Mouse (Mus musculus) liver, embryonic 13.5 days (tissue): ENCODE measurements at regions not wholly inside any gene's neighbourhood (a gene's known extent, or its start where the extent isn't known, plus 50 kb on each side); places are given as distances from the start of the nearest gene placed in this dataset.

Experiments used
- ATAC-seq: fragments of 200-750 bp; cut with Nextera tagmentation; 2 replicates; pipeline ENCODE4 v1.8.0; 2017; ENCODE audit warnings: low read depth, mild to moderate bottlenecking, moderate number of reproducible peaks, moderate library complexity
- DNase-seq: peaks from one replicate; pipeline ENCODE4 v3.0.0; 2022
- H3K27ac ChIP-seq: fragments of 300-500 bp; sonication (generic); 2 replicates; pipeline ENCODE4 v1.5.1; 2015; ENCODE audit warnings: moderate library complexity, mild to moderate bottlenecking, inconsistent platforms
- H3K27me3 ChIP-seq: fragments of 300-500 bp; sonication (generic); 2 replicates; pipeline ENCODE4 v1.6.1; 2015; ENCODE audit warnings: mild to moderate bottlenecking, inconsistent platforms
- H3K36me3 ChIP-seq: fragments of 300-500 bp; sonication (generic); 2 replicates; pipeline ENCODE4 v1.6.1; 2015; ENCODE audit warnings: mild to moderate bottlenecking, inconsistent platforms
- H3K4me1 ChIP-seq: fragments of 300-500 bp; sonication (generic); replicated peaks from 2 replicates; pipeline ENCODE4 v1.6.1; 2015; ENCODE audit warnings: inconsistent platforms
- H3K4me2 ChIP-seq: fragments of 300-500 bp; sonication (generic); 2 replicates; pipeline ENCODE4 v1.6.1; 2015; ENCODE audit warnings: inconsistent platforms, mild to moderate bottlenecking, moderate library complexity
- H3K4me3 ChIP-seq: fragments of 300-500 bp; sonication (generic); replicated peaks from 2 replicates; pipeline ENCODE4 v1.5.1; 2015; ENCODE audit warnings: mild to moderate bottlenecking, inconsistent platforms
- H3K9ac ChIP-seq: fragments of 300-500 bp; sonication (generic); 2 replicates; pipeline ENCODE4 v1.6.1; 2015; ENCODE audit warnings: mild to moderate bottlenecking, inconsistent platforms
- H3K9me3 ChIP-seq: fragments of 300-500 bp; sonication (generic); replicated peaks from 2 replicates; pipeline ENCODE4 v1.6.1; 2016; ENCODE audit warnings: inconsistent platforms
- WGBS: fragments of 180-500 bp; shearing (Covaris S2); methylation state at CpG from one replicate; pipeline ENCODE4 v1.1.7; 2015; ENCODE audit not compliant: insufficient replicate concordance; 5-methylcytosine and 5-hydroxymethylcytosine counted together

- Histone ChIP-seq H3K9ac (no peak overlapping the region), H3K9me3 (no peaks in the 10 kb centered on the region), H3K4me2 (no peak overlapping the region), H3K27ac (no peak overlapping the region), H3K36me3 (no peaks in the 10 kb centered on the region), H3K27me3 (no peaks in the 10 kb centered on the region), H3K4me3 (no peak overlapping the region), H3K4me1 (no peaks in the 10 kb centered on the region)
- WGBS, result 7% methylated on average over 1 of the region's 1 CpGs
- ATAC-seq, result no peak
- no peak for DNase-seq
These were observed 133.0 kb downstream of the Tmem17 start for GRCm38 (mm10) chr11:22644877-22645276.

- ATAC-seq, result no peak
- Histone ChIP-seq H3K9ac (no peak overlapping the region), H3K4me1 (peaks cover 2% of the 10 kb centered on the region; the same call in 1 of the 2 replicates), H3K27ac (no peak overlapping the region), H3K36me3 (no peaks in the 10 kb centered on the region), H3K27me3 (no peaks in the 10 kb centered on the region), H3K4me2 (no peak overlapping the region), H3K4me3 (no peak overlapping the region), H3K9me3 (no peaks in the 10 kb centered on the region)
- 68% methylated on average over 6 of the region's 6 CpGs for WGBS
- DNase-seq, result no peak
These were observed 134.5 kb downstream of the Tmem17 start for GRCm38 (mm10) chr11:22646192-22646936.

- no peak for ATAC-seq
- Histone ChIP-seq H3K4me1 (peaks cover 5% of the 10 kb centered on the region; the same call in 1 of the 2 replicates), H3K9ac (no peak overlapping the region), H3K27ac (no peak overlapping the region), H3K27me3 (no peaks in the 10 kb centered on the region), H3K36me3 (no peaks in the 10 kb centered on the region), H3K4me2 (no peak overlapping the region), H3K9me3 (no peaks in the 10 kb centered on the region), H3K4me3 (no peak overlapping the region)
- no peak for DNase-seq
- 68% methylated on average over 5 of the region's 5 CpGs for WGBS
These were observed 136.4 kb downstream of the Tmem17 start for GRCm38 (mm10) chr11:22648275-22648674.

- DNase-seq (no peak), ATAC-seq (no peak)
- Histone ChIP-seq H3K27ac (no peak overlapping the region), H3K9me3 (no peaks in the 10 kb centered on the region), H3K4me2 (no peak overlapping the region), H3K36me3 (no peaks in the 10 kb centered on the region), H3K4me3 (no peak overlapping the region), H3K27me3 (no peaks in the 10 kb centered on the region), H3K9ac (no peak overlapping the region), H3K4me1 (peaks cover 7% of the 10 kb centered on the region; the same call in 1 of the 2 replicates)
- WGBS, result 71% methylated on average over 10 of the region's 10 CpGs
These were observed 138.9 kb downstream of the Tmem17 start for GRCm38 (mm10) chr11:22650771-22651170.

- Histone ChIP-seq H3K36me3 (no peaks in the 10 kb centered on the region), H3K9ac (no peak overlapping the region), H3K4me3 (no peak overlapping the region), H3K4me1 (peaks cover 7% of the 10 kb centered on the region; the same call in 1 of the 2 replicates), H3K9me3 (no peaks in the 10 kb centered on the region), H3K27ac (no peak overlapping the region), H3K27me3 (no peaks in the 10 kb centered on the region), H3K4me2 (no peak overlapping the region)
- DNase-seq (no peak), ATAC-seq (no peak)
- 67% methylated on average over 1 of the region's 1 CpGs for WGBS
These were observed 139.4 kb downstream of the Tmem17 start for GRCm38 (mm10) chr11:22651313-22651712.

GRCm38 (mm10) chr11:22651911-22652310 lies 140.0 kb downstream of the Tmem17 start:
- H3K4me2 ChIP-seq, result no peak overlapping the region
- WGBS, result 76% methylated on average over 4 of the region's 4 CpGs
- no peaks in the 10 kb centered on the region for H3K9me3 ChIP-seq
- H3K27me3 ChIP-seq, result no peaks in the 10 kb centered on the region
- H3K9ac ChIP-seq, result no peak overlapping the region
- H3K4me3 ChIP-seq, result no peak overlapping the region
- H3K36me3 ChIP-seq, result no peaks in the 10 kb centered on the region
- DNase-seq, result no peak
- H3K4me1 ChIP-seq, result peaks cover 7% of the 10 kb centered on the region; the same call in 1 of the 2 replicates
- no peak for ATAC-seq
- H3K27ac ChIP-seq, result no peak overlapping the region

GRCm38 (mm10) chr11:22652931-22653330 lies 141.0 kb downstream of the Tmem17 start:
- H3K27ac ChIP-seq, result no peak overlapping the region
- DNase-seq (no peak), ATAC-seq (no peak)
- peaks cover 7% of the 10 kb centered on the region; the same call in 1 of the 2 replicates for H3K4me1 ChIP-seq
- no peak overlapping the region for H3K4me3 ChIP-seq
- WGBS, result 23% methylated on average over 3 of the region's 3 CpGs
- H3K9me3 ChIP-seq, result no peaks in the 10 kb centered on the region
- no peaks in the 10 kb centered on the region for H3K27me3 ChIP-seq
- no peak overlapping the region for H3K9ac ChIP-seq
- no peaks in the 10 kb centered on the region for H3K36me3 ChIP-seq
- no peak overlapping the region for H3K4me2 ChIP-seq

GRCm38 (mm10) chr11:22653366-22653765 lies 141.5 kb downstream of the Tmem17 start:
- Histone ChIP-seq H3K9me3 (no peaks in the 10 kb centered on the region), H3K9ac (no peak overlapping the region), H3K27ac (no peak overlapping the region), H3K27me3 (no peaks in the 10 kb centered on the region), H3K36me3 (no peaks in the 10 kb centered on the region), H3K4me3 (no peak overlapping the region), H3K4me2 (no peak overlapping the region), H3K4me1 (peaks cover 7% of the 10 kb centered on the region; the same call in 1 of the 2 replicates)
- ATAC-seq (no peak), DNase-seq (no peak)
- 26% methylated on average over 5 of the region's 5 CpGs for WGBS

GRCm38 (mm10) chr11:22657635-22658034 lies 145.7 kb downstream of the Tmem17 start:
- Histone ChIP-seq H3K27ac (no peak overlapping the region), H3K27me3 (no peaks in the 10 kb centered on the region), H3K4me1 (peaks cover 7% of the 10 kb centered on the region; the same call in 1 of the 2 replicates), H3K4me3 (no peak overlapping the region), H3K9me3 (no peaks in the 10 kb centered on the region), H3K9ac (no peak overlapping the region), H3K4me2 (no peak overlapping the region), H3K36me3 (no peaks in the 10 kb centered on the region)
- WGBS, result 6% methylated on average over 1 of the region's 1 CpGs
- no peak for ATAC-seq
- no peak for DNase-seq

GRCm38 (mm10) chr11:22661072-22661471 lies 149.2 kb downstream of the Tmem17 start:
- Histone ChIP-seq H3K4me3 (no peak overlapping the region), H3K4me1 (peaks cover 3% of the 10 kb centered on the region; the same call in 1 of the 2 replicates), H3K9me3 (no peaks in the 10 kb centered on the region), H3K4me2 (no peak overlapping the region), H3K9ac (no peak overlapping the region), H3K36me3 (no peaks in the 10 kb centered on the region), H3K27me3 (no peaks in the 10 kb centered on the region), H3K27ac (no peak overlapping the region)
- no peak for ATAC-seq
- no peak for DNase-seq
- 33% methylated on average over 5 of the region's 5 CpGs for WGBS

- ATAC-seq, result no peak
- 47% methylated on average over 10 of the region's 12 CpGs for WGBS
These were observed 150.0 kb downstream of the Tmem17 start for GRCm38 (mm10) chr11:22661713-22662551.

More at GRCm38 (mm10) chr11:22661713-22662551, 150.0 kb downstream of the Tmem17 start:
- H3K27ac ChIP-seq, result no peak overlapping the region
- H3K36me3 ChIP-seq, result no peaks in the 10 kb centered on the region
- H3K4me3 ChIP-seq, result no peak overlapping the region
- H3K9me3 ChIP-seq, result no peaks in the 10 kb centered on the region
- H3K27me3 ChIP-seq, result no peaks in the 10 kb centered on the region
- DNase-seq, result no peak
- no peak overlapping the region for H3K9ac ChIP-seq
- peaks cover 3% of the 10 kb centered on the region; the same call in 1 of the 2 replicates for H3K4me1 ChIP-seq
- no peak overlapping the region for H3K4me2 ChIP-seq
